Mouse (Mus musculus): Measurements from ENCODE around the gene Tm7sf3. TPM values are rescaled to one million over a fixed set of nuclear protein-coding genes. Genes with fewer than 3 reads are reported as not detected.

The Tm7sf3 gene
- total and polyA plus RNA-seq, 3 experiments: 18.3 to 27.1 TPM; not detected in 1

- Histone ChIP-seq H3K27ac (ENCODE audit: control insufficient read depth, low read depth, low read length) (no peak overlapping the region), H3K9me3 (replicated peaks; ENCODE audit: insufficient read depth, low read length) (no peaks in the 10 kb centered on the region), H3K27me3 (ENCODE audit: control insufficient read depth in 1 of 2, insufficient read depth in 2 of 2, low read length in 2 of 2) (no peaks in the 10 kb centered on the region), H3K4me3 (ENCODE audit: control insufficient read depth in 1 of 2, insufficient read depth in 1 of 2, low read depth in 2 of 2, low read length in 2 of 2) (no peak overlapping the region), H3K9ac (ENCODE audit: control insufficient read depth, low read depth, low read length, poor library complexity, severe bottlenecking) (no peak overlapping the region), H3K4me1 (ENCODE audit: control insufficient read depth in 1 of 2, insufficient read depth in 2 of 2, low read length in 2 of 2) (peaks cover 12 to 33% of the 10 kb centered on the region in 2 experiments), H3K36me3 (ENCODE audit: control insufficient read depth in 1 of 2, insufficient read depth in 2 of 2, low read length in 2 of 2) (peaks cover 0 to 27% of the 10 kb centered on the region in 2 experiments; a peak in 2 of 4 replicates), H3K79me2 (ENCODE audit: control insufficient read depth, insufficient read depth, low read length, poor library complexity) (peaks cover 10% of the 10 kb centered on the region; the same call in 1 of the 2 replicates)
- no peak for TF ChIP-seq MYB (IDR thresholded peaks at IDR 0.05; ENCODE audit: low read depth, low read length)
- no peak for TF ChIP-seq POLR2AphosphoS2 (IDR thresholded peaks at IDR 0.05; ENCODE audit: low read length)
- TF ChIP-seq CHD1 (IDR thresholded peaks at IDR 0.05; ENCODE audit: low read depth, low read length): no peak
- TF ChIP-seq NELFE (IDR thresholded peaks at IDR 0.05; ENCODE audit: low read depth, low read length): no peak
- TF ChIP-seq NRF1 (IDR thresholded peaks at IDR 0.05; ENCODE audit: insufficient read depth, low read depth, low read length, poor library complexity, severe bottlenecking): no peak
- no peak for TF ChIP-seq TAL1 (IDR thresholded peaks at IDR 0.05; ENCODE audit: low read length)
- no peak for TF ChIP-seq USF1 (IDR thresholded peaks at IDR 0.05; ENCODE audit: low read depth, low read length)
- no peak for TF ChIP-seq MXI1 (IDR thresholded peaks at IDR 0.05; ENCODE audit: low read depth, low read length)
- no peak for TF ChIP-seq MAZ (IDR thresholded peaks at IDR 0.05; ENCODE audit: low read depth, low read length)
- TF ChIP-seq E2F4 (IDR thresholded peaks at IDR 0.05; ENCODE audit: borderline replicate concordance, low read depth, low read length): no peak
- no peak for TF ChIP-seq MEF2A (IDR thresholded peaks at IDR 0.05; ENCODE audit: extremely low read depth, insufficient replicate concordance, low read depth, low read length, poor library complexity, severe bottlenecking)
- TF ChIP-seq ZMIZ1 (IDR thresholded peaks at IDR 0.05; ENCODE audit: low read depth, low read length): no peak
- TF ChIP-seq GATA1 (IDR thresholded peaks at IDR 0.05; ENCODE audit: low read depth, low read length): no peak
- TF ChIP-seq ELF1 (IDR thresholded peaks at IDR 0.05; ENCODE audit: low read depth, low read length): no peak
- TF ChIP-seq RCOR1 (IDR thresholded peaks at IDR 0.05; ENCODE audit: low read depth, low read length): no peak
- no peak for TF ChIP-seq HCFC1 (IDR thresholded peaks at IDR 0.05; ENCODE audit: low read depth, low read length)
- no peak for TF ChIP-seq JUND (IDR thresholded peaks at IDR 0.05; ENCODE audit: low read depth, low read length)
- TF ChIP-seq ETS1 (IDR thresholded peaks at IDR 0.05; ENCODE audit: low read depth, low read length): no peak
- no peak for DNase-seq (ENCODE audit: low read depth, low spot score)
Measured at GRCm38 (mm10) chr6:146632403-146632802, 10.2 kb downstream of the Tm7sf3 start.

GRCm38 (mm10) chr6:146631847-146632246, 10.8 kb downstream of the Tm7sf3 start:
- no peak for TF ChIP-seq POLR2A (IDR thresholded peaks at IDR 0.05; ENCODE audit: control insufficient read depth in 1 of 2, insufficient read depth in 1 of 2, low read depth in 1 of 2, low read length in 2 of 2, poor library complexity in 1 of 2)
- TF ChIP-seq ZKSCAN1 (IDR thresholded peaks at IDR 0.05; ENCODE audit: low read depth, low read length): no peak
- TF ChIP-seq POLR2AphosphoS2 (IDR thresholded peaks at IDR 0.05; ENCODE audit: low read length): no peak
- Histone ChIP-seq H3K36me3 (ENCODE audit: control insufficient read depth in 1 of 2, insufficient read depth in 2 of 2, low read length in 2 of 2) (peaks cover 0 to 27% of the 10 kb centered on the region in 2 experiments; a peak in 2 of 4 replicates), H3K4me3 (ENCODE audit: control insufficient read depth in 1 of 2, insufficient read depth in 1 of 2, low read depth in 2 of 2, low read length in 2 of 2) (no peak overlapping the region), H3K9ac (ENCODE audit: control insufficient read depth, low read depth, low read length, poor library complexity, severe bottlenecking) (no peak overlapping the region), H3K27ac (ENCODE audit: control insufficient read depth, low read depth, low read length) (no peak overlapping the region), H3K79me2 (ENCODE audit: control insufficient read depth, insufficient read depth, low read length, poor library complexity) (peaks cover 10% of the 10 kb centered on the region; the same call in 1 of the 2 replicates), H3K27me3 (ENCODE audit: control insufficient read depth in 1 of 2, insufficient read depth in 2 of 2, low read length in 2 of 2) (no peaks in the 10 kb centered on the region), H3K4me1 (ENCODE audit: control insufficient read depth in 1 of 2, insufficient read depth in 2 of 2, low read length in 2 of 2) (peaks cover 12 to 33% of the 10 kb centered on the region in 2 experiments), H3K9me3 (replicated peaks; ENCODE audit: insufficient read depth, low read length) (no peaks in the 10 kb centered on the region)
- no peak for DNase-seq (ENCODE audit: low read depth, low spot score)
